Mouse (Mus musculus): ENCODE measurements around the gene Higd1b. TPM values are rescaled to one million over a fixed set of nuclear protein-coding genes. Genes with fewer than 3 reads are reported as not detected.

The Higd1b gene
- polyA plus RNA-seq, 1 experiment from 2014 or later, result not detected

- Histone ChIP-seq H3K9me3 (ENCODE audit: control insufficient read depth, low read length) (no peaks in the 10 kb centered on the region), H3K4me2 (replicated peaks; ENCODE audit: low read depth, low read length) (no peak within 1 kb of the TSS), H3K4me1 (replicated peaks; ENCODE audit: control insufficient read depth, insufficient read depth, low read length) (0 out of 2 replicates have a peak, but pooled peaks cover 2% of the 10 kb centered on the region), H3K27me3 (ENCODE audit: control insufficient read depth, insufficient read depth, low read length) (no peaks in the 10 kb centered on the region), H3K36me3 (ENCODE audit: control insufficient read depth, insufficient read depth, low read length) (no peaks in the 10 kb centered on the region), H3K4me3 (ENCODE audit: low read depth, low read length) (no peak within 1 kb of the TSS), H3K27ac (ENCODE audit: low read depth, low read length) (no peak within 1 kb of the TSS), H3K9ac (ENCODE audit: low read depth, low read length) (no peak within 1 kb of the TSS)
- DNase-seq (ENCODE audit: low spot score) (no peak), ATAC-seq (ENCODE audit: low FRiP score) (no peak)
- 68% methylated on average over 10 of the region's 10 CpGs for WGBS
Observed at GRCm38 (mm10) chr11:102884616-102885219, 49.1 kb downstream of the Higd1b start, which contains the start of gene Fam187a. Gene Fam187a (plus strand): TSS chr11:102885169.

GRCm38 (mm10) chr11:102887433-102887832 lies 51.8 kb downstream of the Higd1b start:
- Histone ChIP-seq H3K27ac (ENCODE audit: low read depth, low read length) (no peak overlapping the region), H3K4me1 (replicated peaks; ENCODE audit: control insufficient read depth, insufficient read depth, low read length) (no peaks in the 10 kb centered on the region), H3K9ac (ENCODE audit: low read depth, low read length) (no peak overlapping the region), H3K36me3 (ENCODE audit: control insufficient read depth, insufficient read depth, low read length) (no peaks in the 10 kb centered on the region), H3K27me3 (ENCODE audit: control insufficient read depth, insufficient read depth, low read length) (peaks cover under 1% of the 10 kb centered on the region; the same call in 1 of the 2 replicates), H3K9me3 (ENCODE audit: control insufficient read depth, low read length) (no peaks in the 10 kb centered on the region), H3K4me2 (replicated peaks; ENCODE audit: low read depth, low read length) (no peak overlapping the region), H3K4me3 (ENCODE audit: low read depth, low read length) (no peak overlapping the region)
- WGBS, result 82% methylated on average over 5 of the region's 5 CpGs
- DNase-seq (ENCODE audit: low spot score) (no peak), ATAC-seq (ENCODE audit: low FRiP score) (no peak)

Other genes with a start within 250 kb of the Higd1b start
- gene Fzd2, start 231.5 kb upstream of the Higd1b start, polyA plus RNA-seq (2014; fragmentation: Nextera tagmentation; extraction: Ambion mirVana), result 29.5 and 31.7 TPM in 2 replicates
- gene Meioc, start 172.1 kb upstream of the Higd1b start, polyA plus RNA-seq (2014; fragmentation: Nextera tagmentation; extraction: Ambion mirVana), result 0.88 and 0.91 TPM in 2 replicates
- 51.3 and 53.0 TPM in 2 replicates for gene Ccdc43, start 138.1 kb upstream of the Higd1b start, polyA plus RNA-seq (2014; fragmentation: Nextera tagmentation; extraction: Ambion mirVana)
- 16.6 and 19.2 TPM in 2 replicates for gene Adam11, start 74.4 kb upstream of the Higd1b start, polyA plus RNA-seq (2014; fragmentation: Nextera tagmentation; extraction: Ambion mirVana)
- gene Gjc1, start 16.1 kb upstream of the Higd1b start, polyA plus RNA-seq (2014; fragmentation: Nextera tagmentation; extraction: Ambion mirVana), result 78.5 and 82.8 TPM in 2 replicates
- gene Eftud2, start 45.1 kb downstream of the Higd1b start, polyA plus RNA-seq (2014; fragmentation: Nextera tagmentation; extraction: Ambion mirVana), result 205 and 222 TPM in 2 replicates
- 1.2 and 2.0 TPM in 2 replicates for gene Ccdc103, start 45.4 kb downstream of the Higd1b start, polyA plus RNA-seq (2014; fragmentation: Nextera tagmentation; extraction: Ambion mirVana)
- not detected in 2 replicates for gene Fam187a, start 49.3 kb downstream of the Higd1b start, polyA plus RNA-seq (2014; fragmentation: Nextera tagmentation; extraction: Ambion mirVana)
- 0.12 and 0.20 TPM in 2 replicates for gene Gfap, start 65.1 kb downstream of the Higd1b start, polyA plus RNA-seq (2014; fragmentation: Nextera tagmentation; extraction: Ambion mirVana)
- 7.3 and 8.5 TPM in 2 replicates for gene Kif18b, start 89.3 kb downstream of the Higd1b start, polyA plus RNA-seq (2014; fragmentation: Nextera tagmentation; extraction: Ambion mirVana)
- 10.5 and 11.0 TPM in 2 replicates for gene C1ql1, start 110.8 kb downstream of the Higd1b start, polyA plus RNA-seq (2014; fragmentation: Nextera tagmentation; extraction: Ambion mirVana)
- gene Nmt1, start 192.3 kb downstream of the Higd1b start, polyA plus RNA-seq (2014; fragmentation: Nextera tagmentation; extraction: Ambion mirVana), result 41.0 and 51.1 TPM in 2 replicates
- 228 and 229 TPM in 2 replicates for gene Dcakd, start 192.5 kb downstream of the Higd1b start, polyA plus RNA-seq (2014; fragmentation: Nextera tagmentation; extraction: Ambion mirVana)